Mouse (Mus musculus): Measurements from ENCODE around the gene Gm10428.

GRCm38 (mm10) chr11:62732665-62733064 lies 20.2 kb upstream of the Gm10428 start:
- TF ChIP-seq CTCF (IDR thresholded peaks at IDR 0.05; ENCODE audit: insufficient read depth, low read length), result no peak
- no peak for TF ChIP-seq POLR2A (IDR thresholded peaks at IDR 0.05; ENCODE audit: borderline replicate concordance, extremely low read depth, low read depth, low read length)
